Mouse (Mus musculus) urinary bladder, postnatal 0 days (tissue): Measurements from ENCODE around the gene Rad54l. TPM values are rescaled to one million over a fixed set of nuclear protein-coding genes. Genes with fewer than 3 reads are reported as not detected.

Experiments used
- polyA plus RNA-seq: library from polyadenylated mRNA; unstranded; fragments of >200 nt; fragmentation: Nextera tagmentation; extraction: Ambion mirVana; gene quantifications from 2 replicates; pipeline ENCODE4 v1.2.1, GENCODE M21; 2015

Rad54l gene
- polyA plus RNA-seq: 5.1 and 6.9 TPM in 2 replicates

GRCm38 (mm10) chr4:116123602-116124519 lies at the start of gene Rad54l, which contains the start of gene Pomgnt1:
Gene Rad54l, minus strand, starts transcription at chr4:116123690.
Gene Pomgnt1, plus strand, starts transcription at chr4:116123840.

GRCm38 (mm10) chr4:116173072-116173471 lies 49.6 kb upstream of the Rad54l start, which contains the start of the genes 1700042G07Rik and Gm49337:
Gene 1700042G07Rik, plus strand, starts transcription at chr4:116173372.
Gene Gm49337, plus strand, starts transcription at chr4:116173384.

GRCm38 (mm10) chr4:116167404-116167803 lies 43.9 kb upstream of the Rad54l start, which contains the start of gene Tspan1:
Gene Tspan1, minus strand, starts transcription at chr4:116167601.

GRCm38 (mm10) chr4:116151238-116151637 lies 27.7 kb upstream of the Rad54l start, which contains the start of gene Lurap1:
Gene Lurap1, minus strand, starts transcription at chr4:116151338.

GRCm38 (mm10) chr4:116074861-116075620 lies 48.4 kb downstream of the Rad54l start, which contains the start of the genes Uqcrh and Lrrc41:
Gene Uqcrh, minus strand, starts transcription at chr4:116075071.
Gene Lrrc41, plus strand, starts transcription at chr4:116075269.

GRCm38 (mm10) chr4:116053399-116053961 lies 70.0 kb downstream of the Rad54l start, which contains the start of gene Nsun4:
Gene Nsun4, minus strand, starts transcription at chr4:116053876.

Other genes with a start within 250 kb of the Rad54l start
- gene Kncn, start 239.3 kb downstream of the Rad54l start, polyA plus RNA-seq: not detected in 2 replicates
- not detected in 2 replicates for gene 6430628N08Rik, start 233.0 kb downstream of the Rad54l start, polyA plus RNA-seq
- not detected in 2 replicates for gene Dmbx1, start 183.8 kb downstream of the Rad54l start, polyA plus RNA-seq
- 3.1 and 3.2 TPM in 2 replicates for gene Faah, start 105.8 kb downstream of the Rad54l start, polyA plus RNA-seq
- 11.4 and 11.8 TPM in 2 replicates for gene Nsun4, start 69.8 kb downstream of the Rad54l start, polyA plus RNA-seq
- 635 and 692 TPM in 2 replicates for gene Uqcrh, start 48.6 kb downstream of the Rad54l start, polyA plus RNA-seq
- 34.6 and 36.8 TPM in 2 replicates for gene Lrrc41, start 48.4 kb downstream of the Rad54l start, polyA plus RNA-seq
- gene Pomgnt1, start 150 bp upstream of the Rad54l start, polyA plus RNA-seq: 72.8 and 75.7 TPM in 2 replicates
- 2.0 and 2.1 TPM in 2 replicates for gene Lurap1, start 27.6 kb upstream of the Rad54l start, polyA plus RNA-seq
- gene Tspan1, start 43.9 kb upstream of the Rad54l start, polyA plus RNA-seq: 0.58 and 0.68 TPM in 2 replicates
- not detected in 2 replicates for gene 1700042G07Rik, start 49.7 kb upstream of the Rad54l start, polyA plus RNA-seq
- not detected in 2 replicates for gene Gm49337, start 49.7 kb upstream of the Rad54l start, polyA plus RNA-seq
- gene Pik3r3, start 97.9 kb upstream of the Rad54l start, polyA plus RNA-seq: 5.8 and 7.8 TPM in 2 replicates